Mouse (Mus musculus): ENCODE results near the gene Rph3a.

GRCm38 (mm10) chr5:120953974-120954373 is 55.9 kb downstream of the Rph3a start:
- no peak for TF ChIP-seq CTCF (IDR thresholded peaks at IDR 0.05; ENCODE audit: insufficient read depth, low read depth, low read length)
- TF ChIP-seq POLR2A (IDR thresholded peaks at IDR 0.05; ENCODE audit: insufficient read depth, low read depth, low read length): no peak
